Mouse (Mus musculus) heart, postnatal 0 days (tissue): ENCODE measurements around the gene Dmgdh. TPM values are rescaled to one million over a fixed set of nuclear protein-coding genes. Genes with fewer than 3 reads are reported as not detected.

ENCODE experiments used
- ATAC-seq: fragments of 200-750 bp; cut with Nextera tagmentation; 2 replicates; pipeline ENCODE4 v1.8.0; 2017; ENCODE audit warnings: low read depth, moderate number of reproducible peaks, moderate library complexity; ENCODE audit not compliant: insufficient read depth
- DNase-seq: peaks from one replicate; pipeline ENCODE4 v3.0.0-alpha.2; 2016; ENCODE audit warnings: low spot score
- H3K27ac ChIP-seq: fragments of 300-500 bp; sonication (generic); 2 replicates; pipeline ENCODE4 v1.5.1; 2014; ENCODE audit warnings: low read depth, mild to moderate bottlenecking
- H3K27me3 ChIP-seq: fragments of 300-500 bp; sonication (generic); 2 replicates; pipeline ENCODE4 v1.6.1; 2014; ENCODE audit warnings: low read length, mixed read lengths; ENCODE audit not compliant: control insufficient read depth, insufficient read depth
- H3K36me3 ChIP-seq: fragments of 300-500 bp; sonication (generic); replicated peaks from 2 replicates; pipeline ENCODE4 v1.6.1; 2014; ENCODE audit warnings: low read length, mixed read lengths; ENCODE audit not compliant: control insufficient read depth, insufficient read depth
- H3K4me1 ChIP-seq: fragments of 300-500 bp; sonication (generic); 2 replicates; pipeline ENCODE4 v1.6.1; 2014; ENCODE audit warnings: antibody characterized with exemption; ENCODE audit not compliant: control insufficient read depth, insufficient read depth
- H3K4me2 ChIP-seq: fragments of 300-500 bp; sonication (generic); 2 replicates; pipeline ENCODE4 v1.6.1; 2014; ENCODE audit warnings: low read depth, mild to moderate bottlenecking, low read length, moderate library complexity
- H3K4me3 ChIP-seq: fragments of 300-500 bp; sonication (generic); 2 replicates; pipeline ENCODE4 v1.5.1; 2014; ENCODE audit warnings: low read depth, low read length
- H3K9ac ChIP-seq: fragments of 300-500 bp; sonication (generic); replicated peaks from 2 replicates; pipeline ENCODE4 v1.6.1; 2014; ENCODE audit warnings: low read depth, low read length, mixed read lengths
- H3K9me3 ChIP-seq: fragments of 300-500 bp; sonication (generic); replicated peaks from 2 replicates; pipeline ENCODE4 v1.6.1; 2016; ENCODE audit warnings: low read length; ENCODE audit not compliant: control insufficient read depth
- CTCF ChIP-seq: IDR thresholded peaks from 2 replicates; pipeline ENCODE4 v1.5.1; 2016; ENCODE audit warnings: antibody characterized with exemption, control low read depth, low read depth
- EP300 ChIP-seq: IDR thresholded peaks from 2 replicates; pipeline ENCODE4 v1.6.1; 2016; ENCODE audit warnings: antibody characterized with exemption, low read depth
- WGBS: fragments of 180-500 bp; shearing (Covaris S2); extraction: QIAGEN DNeasy Blood & Tissue Kit; methylation state at CpG from one replicate; pipeline ENCODE4 v1.1.7; 2014; 5-methylcytosine and 5-hydroxymethylcytosine counted together
- microRNA-seq: library from miRNA; unstranded; fragments of <30 nt; microRNA quantifications from one replicate; pipeline ENCODE4, GENCODE M21; 2016
- polyA plus RNA-seq: library from polyadenylated mRNA; unstranded; fragments of >200 nt; fragmentation: Nextera tagmentation; extraction: Ambion mirVana; gene quantifications from 2 replicates; pipeline ENCODE4 v1.2.1, GENCODE M21; 2015
- total RNA-seq: library from RNA; depleted of rRNA; stranded (reverse); fragments of >200 nt; gene quantifications from 2 replicates; pipeline ENCODE4 v1.2.3, GENCODE M21; 2014; ENCODE audit warnings: low replicate concordance; rRNA removed

Dmgdh gene
- total and polyA plus RNA-seq, 2 experiments from 2014 or later = not detected

GRCm38 (mm10) chr13:93792945-93793642 lies 118.9 kb downstream of the Dmgdh start:
- Histone ChIP-seq H3K9ac (no peak overlapping the region), H3K4me3 (no peak overlapping the region), H3K4me2 (no peak overlapping the region), H3K27ac (no peak overlapping the region), H3K4me1 (0 out of 2 replicates have a peak, but pooled peaks cover under 1% of the 10 kb centered on the region), H3K27me3 (no peaks in the 10 kb centered on the region), H3K36me3 (no peaks in the 10 kb centered on the region), H3K9me3 (no peaks in the 10 kb centered on the region)
- ATAC-seq (0 out of 2 replicates have a peak, but pooled peaks have one; percentile 55), DNase-seq (peak; percentile 79)
- 41% methylated on average over 11 of the region's 11 CpGs for WGBS
- peak; percentile 52 for TF ChIP-seq CTCF
- TF ChIP-seq EP300 = no peak

GRCm38 (mm10) chr13:93793643-93794182 lies 119.5 kb downstream of the Dmgdh start:
- 86% methylated on average over 10 of the region's 10 CpGs for WGBS

DNA sequence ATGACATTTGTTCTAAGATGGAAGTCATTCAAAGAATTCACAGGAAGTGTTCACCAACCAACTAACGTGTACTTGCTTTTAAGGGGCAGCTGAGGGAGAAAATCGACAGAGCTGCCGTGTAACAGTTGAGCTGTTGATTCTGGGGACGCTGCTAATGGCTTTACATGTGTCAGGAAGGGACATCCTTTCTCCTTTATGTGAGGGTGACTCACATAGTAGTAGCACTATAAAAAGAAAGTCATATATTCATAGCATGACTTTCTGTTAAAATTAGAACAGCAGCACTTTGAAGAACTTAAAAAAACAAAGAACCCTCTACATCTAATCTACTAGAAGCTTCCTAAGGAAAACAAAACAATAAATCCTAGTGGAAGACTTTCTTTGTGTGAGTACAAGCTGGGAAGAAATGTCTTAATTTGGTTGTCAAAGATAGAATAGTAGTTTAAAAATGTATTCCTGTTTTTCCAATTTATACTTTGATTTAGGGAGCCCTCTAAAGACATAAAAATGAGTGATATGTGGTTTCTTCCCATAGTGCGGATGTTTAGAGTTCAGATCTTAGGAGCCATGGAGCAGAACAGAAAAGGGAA lies 122.9 kb downstream of the Dmgdh start:
- no peak overlapping the region for H3K4me2 ChIP-seq
- 30% methylated on average over 5 of the region's 5 CpGs for WGBS
- H3K4me3 ChIP-seq = no peak overlapping the region
- no peaks in the 10 kb centered on the region for H3K27me3 ChIP-seq
- no peak overlapping the region for H3K9ac ChIP-seq
- H3K4me1 ChIP-seq = no peaks in the 10 kb centered on the region
- no peak for ATAC-seq
- H3K9me3 ChIP-seq = no peaks in the 10 kb centered on the region
- H3K27ac ChIP-seq = no peak overlapping the region
- H3K36me3 ChIP-seq = no peaks in the 10 kb centered on the region
- DNase-seq = no peak
- TF ChIP-seq EP300 (no peak), CTCF (no peak)

More at GRCm38 (mm10) chr13:93793643-93794182, 119.5 kb downstream of the Dmgdh start:
- Histone ChIP-seq H3K36me3 (no peaks in the 10 kb centered on the region), H3K4me3 (no peak overlapping the region), H3K9me3 (no peaks in the 10 kb centered on the region), H3K9ac (no peak overlapping the region), H3K4me2 (no peak overlapping the region), H3K27ac (no peak overlapping the region), H3K4me1 (no peaks in the 10 kb centered on the region), H3K27me3 (no peaks in the 10 kb centered on the region)
- DNase-seq (no peak), ATAC-seq (no peak)
- TF ChIP-seq CTCF = no peak
- no peak for TF ChIP-seq EP300

Small RNAs within 50 kb of the gene (microRNA-seq; reads per million reads assigned to microRNA genes)
- not detected for gene Mir5624

Other genes starting within 250 kb of the Dmgdh start
- 30.1 and 32.6 TPM in 2 replicates for gene Jmy, start 174.6 kb upstream of the Dmgdh start, total RNA-seq
- 6.3 and 6.4 TPM in 2 replicates for gene Jmy, start 174.6 kb upstream of the Dmgdh start, polyA plus RNA-seq
- not detected in 2 replicates for gene Bhmt, start 36.5 kb upstream of the Dmgdh start, total RNA-seq
- gene Bhmt, start 36.5 kb upstream of the Dmgdh start, polyA plus RNA-seq = 0.15 TPM in 1 of 2 replicates, not detected in the other
- gene Bhmt2, start 131 bp upstream of the Dmgdh start, total RNA-seq = not detected in 2 replicates
- not detected in 2 replicates for gene Bhmt2, start 131 bp upstream of the Dmgdh start, polyA plus RNA-seq
- gene Arsb, start 97.2 kb downstream of the Dmgdh start, total RNA-seq = 5.0 and 6.2 TPM in 2 replicates
- 3.0 and 3.1 TPM in 2 replicates for gene Arsb, start 97.2 kb downstream of the Dmgdh start, polyA plus RNA-seq